ENCODE assay signal across 9 mouse cellular contexts in the genomic region with DNA sequence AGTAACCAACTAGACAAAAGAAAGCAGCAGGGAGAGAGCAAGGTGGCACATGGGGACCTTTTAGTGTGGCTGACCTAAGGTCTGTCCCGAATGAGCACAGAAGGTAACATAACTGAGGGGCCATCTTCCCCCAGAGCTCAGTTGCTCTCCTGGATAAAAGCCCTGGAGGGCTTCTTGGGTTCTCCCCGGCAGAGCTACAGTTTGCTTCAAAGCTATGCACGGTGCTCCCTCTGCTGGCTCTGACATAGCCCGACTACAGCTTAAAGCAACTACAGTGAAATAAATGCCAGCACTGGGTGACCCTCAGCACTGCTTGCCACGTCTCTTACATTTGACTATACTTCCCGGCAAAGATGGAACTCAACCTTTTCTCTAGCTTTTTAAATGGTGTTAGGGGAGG. TPM values are rescaled to one million over a fixed set of nuclear protein-coding genes. Genes with fewer than 3 reads are reported as not detected.
DNase-seq lines count a peak whose midpoint lies in the region; ATAC-seq and TF ChIP-seq lines count a peak whose summit lies in the region.
"Had no signal": no experiment of that assay in that cellular context is flagged by ENCODE, and none has a peak within 500 bp of the region (broad histone marks: within the 10 kb centered on the region; RNA-seq: fewer than 3 reads in every experiment).

No protein-coding gene starts in this region.

- no peak for TF ChIP-seq EP300 in ES-Bruce4 (IDR thresholded peaks at IDR 0.05; ENCODE audit: insufficient read depth, low read depth, low read length)
- TF ChIP-seq EP300 in lung, postnatal 0 days (IDR thresholded peaks at IDR 0.05), result no peak

- H3K9ac ChIP-seq in ES-Bruce4 (ENCODE audit: low read depth, poor library complexity, severe bottlenecking), result no peak overlapping the region
- H3K9ac ChIP-seq in lung, postnatal 0 days (replicated peaks; ENCODE audit: low read depth), result no peak overlapping the region

- ATAC-seq in lung, postnatal 0 days, result peak; percentile 72; the same call in 1 of the 2 replicates
- no peak for ATAC-seq in inflammation-experienced regulatory T-cells, adult 6 months

- intact Hi-C loops in heart, postnatal 36 days (cut with DNase I), result loop anchor here (1.0 kb wide), 1 partner anchor 698 kb away; no protein-coding TSS in a partner anchor

- 14% methylated on average over 6 of the region's 6 CpGs for WGBS in embryonic facial prominence, embryonic 10.5 days
- WGBS in lung, postnatal 0 days, result 3% methylated on average over 6 of the region's 6 CpGs

- no peak for TF ChIP-seq POLR2A in ES-Bruce4 (IDR thresholded peaks at IDR 0.05; ENCODE audit: insufficient read depth, low read length)

- H3K27ac ChIP-seq in ES-Bruce4 (ENCODE audit: insufficient read depth, low read length), result no peak overlapping the region
- H3K27ac ChIP-seq in embryonic facial prominence, embryonic 10.5 days (replicated peaks), result no peak overlapping the region
- H3K27ac ChIP-seq in lung, postnatal 0 days (ENCODE audit: low read length), result no peak overlapping the region

- peak; percentile 26 for DNase-seq in adrenal gland, adult 2 months
- peak; percentile 70 for DNase-seq in embryonic facial prominence, embryonic 10.5 days (ENCODE audit: low spot score)
- peak; percentile 22 to 26 for DNase-seq in heart, postnatal 36 days
- DNase-seq in layer of hippocampus, adult 8-10 months (ENCODE audit: low spot score in 2 of 2), result peak; percentile 16 to 58
- peak; percentile 87 for DNase-seq in lung, postnatal 0 days (ENCODE audit: low spot score)
- peak; percentile 71 for DNase-seq in right cerebral cortex, adult 18-20 months

- no peaks in the 10 kb centered on the region for H3K9me3 ChIP-seq in ES-Bruce4 (replicated peaks; ENCODE audit: control insufficient read depth, insufficient read depth, low read length, poor library complexity, severe bottlenecking)
- no peaks in the 10 kb centered on the region for H3K9me3 ChIP-seq in embryonic facial prominence, embryonic 10.5 days
- no peaks in the 10 kb centered on the region for H3K9me3 ChIP-seq in lung, postnatal 0 days (ENCODE audit: low read length)

- H3K27me3 ChIP-seq in ES-Bruce4 (ENCODE audit: control insufficient read depth, insufficient read depth, low read length, poor library complexity, severe bottlenecking), result no peaks in the 10 kb centered on the region
- 0 out of 2 replicates have a peak, but pooled peaks cover 17% of the 10 kb centered on the region for H3K27me3 ChIP-seq in embryonic facial prominence, embryonic 10.5 days (replicated peaks; ENCODE audit: low read depth, poor library complexity, severe bottlenecking)
- H3K27me3 ChIP-seq in lung, postnatal 0 days (replicated peaks; ENCODE audit: insufficient read depth, low read length), result no peaks in the 10 kb centered on the region

- no peak overlapping the region for H3K4me2 ChIP-seq in lung, postnatal 0 days (replicated peaks; ENCODE audit: low read depth, low read length)

- H3K4me3 ChIP-seq in ES-Bruce4 (ENCODE audit: low read depth, low read length), result no peak overlapping the region
- no peak overlapping the region for H3K4me3 ChIP-seq in embryonic facial prominence, embryonic 10.5 days
- H3K4me3 ChIP-seq in lung, postnatal 0 days (ENCODE audit: low read depth, low read length), result no peak overlapping the region

- no peaks in the 10 kb centered on the region for H3K4me1 ChIP-seq in ES-Bruce4 (ENCODE audit: control insufficient read depth, insufficient read depth, low read length)
- 0 out of 2 replicates have a peak, but pooled peaks cover 3% of the 10 kb centered on the region for H3K4me1 ChIP-seq in embryonic facial prominence, embryonic 10.5 days
- H3K4me1 ChIP-seq in lung, postnatal 0 days (ENCODE audit: insufficient read depth, low read depth, low read length), result no peaks in the 10 kb centered on the region

- peak; percentile 51 for TF ChIP-seq CTCF in ES-Bruce4 (IDR thresholded peaks at IDR 0.05; ENCODE audit: low read depth, low read length)
- TF ChIP-seq CTCF in lung, postnatal 0 days (IDR thresholded peaks at IDR 0.05), result peak; percentile 80

- no peaks in the 10 kb centered on the region for H3K36me3 ChIP-seq in ES-Bruce4 (ENCODE audit: control insufficient read depth, insufficient read depth, low read length, poor library complexity, severe bottlenecking)
- H3K36me3 ChIP-seq in embryonic facial prominence, embryonic 10.5 days (replicated peaks), result no peaks in the 10 kb centered on the region
- H3K36me3 ChIP-seq in lung, postnatal 0 days (ENCODE audit: insufficient read depth, low read length), result no peaks in the 10 kb centered on the region

RNA-seq across cellular contexts. Expression of a gene that starts 6.0 kb away (rescaled TPM):
- not detected in 2 replicates for polyA plus RNA-seq in ES-Bruce4 (2011; ENCODE audit: insufficient read depth, insufficient read length, low read depth, missing spikeins)
- total RNA-seq in adrenal gland, adult 2 months (2021), result 1 to 10 TPM in 1 of 2 experiments, under 1 TPM in 1; 0.62 to 1.2 TPM
- polyA plus RNA-seq in adrenal gland, adult 2 months (2012; rRNA removed), result 0.67 and 1.0 TPM in 2 replicates
- not detected in 2 replicates for polyA plus RNA-seq in embryonic facial prominence, embryonic 10.5 days (2016; fragmentation: Nextera tagmentation; extraction: Ambion mirVana)
- total RNA-seq in heart, postnatal 36 days (2021), result not detected
- total RNA-seq in layer of hippocampus, adult 8-10 months (2022), result 1 to 10 TPM in 2 of 4 experiments, under 1 TPM in 1, not detected in 1; 0.52 to 1.5 (median 1.0) TPM
- 0.21 TPM in 1 of 2 replicates, not detected in the other for polyA plus RNA-seq in lung, postnatal 0 days (2015; fragmentation: Nextera tagmentation; extraction: Ambion mirVana)
- not detected for polyA plus RNA-seq in inflammation-experienced regulatory T-cells, adult 6 months (2017; shearing (Covaris generic))
- polyA plus RNA-seq: large intestine, adult 2 months had no signal

Comparison
In these comparisons a context has a peak if more than half of its experiments do, and no peak if none do; other contexts are left out.
1. DNase-seq: peak in every context shown above with its lines; median percentile 87 in lung, postnatal 0 days; 71 in right cerebral cortex, adult 18-20 months; 70 in embryonic facial prominence, embryonic 10.5 days; 37 in layer of hippocampus, adult 8-10 months; 26 in adrenal gland, adult 2 months; 24 in heart, postnatal 36 days.